Mouse (Mus musculus) megakaryocyte, embryonic 14.5 days (primary cell): ENCODE results near the gene Speer4a.
"Not testable (repeated sequence)": the region's sequence is repeated elsewhere in the genome, so short reads cannot be mapped to it uniquely, and the experiment has no call there.

Experiments
- FLI1 ChIP-seq: IDR thresholded peaks from 2 replicates; pipeline ENCODE4 v1.6.1; 2012; ENCODE audit warnings: low read length, inconsistent platforms, mixed read lengths
- GATA1 ChIP-seq: IDR thresholded peaks from 3 replicates; pipeline ENCODE4 v1.6.1; 2012; ENCODE audit warnings: mixed read lengths, low read length, inconsistent platforms, borderline replicate concordance

DNA sequence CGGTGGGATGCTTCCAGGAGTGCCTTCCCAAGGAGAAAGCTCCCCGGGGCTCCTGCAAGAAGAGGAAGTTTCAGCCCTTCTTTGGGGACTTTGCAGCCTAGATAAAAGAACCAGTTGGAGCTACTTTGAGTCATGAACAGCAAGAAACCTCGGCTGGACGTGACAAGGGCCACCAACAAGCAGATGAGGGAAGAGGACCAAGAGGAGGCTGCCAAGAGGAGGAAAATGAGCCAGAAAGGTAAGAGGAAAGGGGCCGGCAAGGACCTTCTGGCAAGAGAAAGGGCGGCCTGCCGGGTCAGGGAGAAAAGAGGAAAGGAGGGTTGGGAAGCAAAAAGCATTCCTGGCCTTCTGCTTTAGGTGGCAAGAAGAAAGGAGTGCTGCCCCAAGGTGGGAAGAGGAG, 31.7 kb downstream of the Speer4a start:
- not testable (repeated sequence) for TF ChIP-seq GATA1, FLI1
